Mouse (Mus musculus): ENCODE measurements around the gene Olfr90. TPM values are rescaled to one million over a fixed set of nuclear protein-coding genes. Genes with fewer than 3 reads are reported as not detected.

The Olfr90 gene
- 0.16 TPM for polyA plus RNA-seq (2017; shearing (Covaris generic))

GRCm38 (mm10) chr17:37088399-37088798, at the start of gene Olfr90:
TSS of gene Olfr90 (minus strand) at chr17:37088499.

GRCm38 (mm10) chr17:37119988-37120387, 31.7 kb upstream of the Olfr90 start, which contains the start of gene Olfr92:
TSS of gene Olfr92 (minus strand) at chr17:37120088.

GRCm38 (mm10) chr17:37098178-37098577, 9.9 kb upstream of the Olfr90 start, which contains the start of gene Olfr91:
TSS of gene Olfr91 (minus strand) at chr17:37098278.

GRCm38 (mm10) chr17:37045611-37046311, 42.5 kb downstream of the Olfr90 start, which contains the start of gene Gabbr1:
TSS of gene Gabbr1 (plus strand) at chr17:37045966.

Other genes with a start within 250 kb of the Olfr90 start
- 0.26 TPM for gene Trim15, start 221.3 kb downstream of the Olfr90 start, polyA plus RNA-seq (2017; shearing (Covaris generic))
- gene Trim10, start 218.9 kb downstream of the Olfr90 start, polyA plus RNA-seq (2017; shearing (Covaris generic)) = not detected
- not detected for gene Trim40, start 198.4 kb downstream of the Olfr90 start, polyA plus RNA-seq (2017; shearing (Covaris generic))
- not detected for gene Trim31, start 190.4 kb downstream of the Olfr90 start, polyA plus RNA-seq (2017; shearing (Covaris generic))
- 0.53 TPM for gene Rnf39, start 145.6 kb downstream of the Olfr90 start, polyA plus RNA-seq (2017; shearing (Covaris generic))
- 108 TPM for gene Ppp1r11, start 136.8 kb downstream of the Olfr90 start, polyA plus RNA-seq (2017; shearing (Covaris generic))
- 99.8 TPM for gene Znrd1, start 129.9 kb downstream of the Olfr90 start, polyA plus RNA-seq (2017; shearing (Covaris generic))
- 1.2 TPM for gene Znrd1as, start 129.9 kb downstream of the Olfr90 start, polyA plus RNA-seq (2017; shearing (Covaris generic))
- not detected for gene 2410137M14Rik, start 107.3 kb downstream of the Olfr90 start, polyA plus RNA-seq (2017; shearing (Covaris generic))
- gene H2-M5, start 99.0 kb downstream of the Olfr90 start, polyA plus RNA-seq (2017; shearing (Covaris generic)) = not detected
- not detected for gene Zfp57, start 87.3 kb downstream of the Olfr90 start, polyA plus RNA-seq (2017; shearing (Covaris generic))
- gene Mog, start 65.1 kb downstream of the Olfr90 start, polyA plus RNA-seq (2017; shearing (Covaris generic)) = not detected
- 15.7 TPM for gene Gabbr1, start 42.5 kb downstream of the Olfr90 start, polyA plus RNA-seq (2017; shearing (Covaris generic))
- not detected for gene Olfr91, start 9.8 kb upstream of the Olfr90 start, polyA plus RNA-seq (2017; shearing (Covaris generic))
- gene Olfr92, start 31.6 kb upstream of the Olfr90 start, polyA plus RNA-seq (2017; shearing (Covaris generic)) = not detected
- gene Olfr93, start 73.0 kb upstream of the Olfr90 start, polyA plus RNA-seq (2017; shearing (Covaris generic)) = not detected
- gene Ubd, start 105.4 kb upstream of the Olfr90 start, polyA plus RNA-seq (2017; shearing (Covaris generic)) = not detected
- not detected for gene Olfr94, start 112.5 kb upstream of the Olfr90 start, polyA plus RNA-seq (2017; shearing (Covaris generic))
- not detected for gene Olfr95, start 124.6 kb upstream of the Olfr90 start, polyA plus RNA-seq (2017; shearing (Covaris generic))
- not detected for gene Olfr96, start 131.6 kb upstream of the Olfr90 start, polyA plus RNA-seq (2017; shearing (Covaris generic))
- not detected for gene Olfr97, start 148.8 kb upstream of the Olfr90 start, polyA plus RNA-seq (2017; shearing (Covaris generic))
- not detected for gene Olfr98, start 175.2 kb upstream of the Olfr90 start, polyA plus RNA-seq (2017; shearing (Covaris generic))
- gene H2-M3, start 181.7 kb upstream of the Olfr90 start, polyA plus RNA-seq (2017; shearing (Covaris generic)) = 73.9 TPM
- 1.3 TPM for gene Olfr99, start 195.0 kb upstream of the Olfr90 start, polyA plus RNA-seq (2017; shearing (Covaris generic))
- not detected for gene Olfr101, start 215.8 kb upstream of the Olfr90 start, polyA plus RNA-seq (2017; shearing (Covaris generic))
- 0.29 TPM for gene Olfr102, start 228.6 kb upstream of the Olfr90 start, polyA plus RNA-seq (2017; shearing (Covaris generic))